Mouse (Mus musculus): ENCODE measurements at regions not wholly inside any gene's neighbourhood (a gene's known extent, or its start where the extent isn't known, plus 50 kb on each side); places are given as distances from the start of the nearest gene placed in this dataset.
"Not testable (repeated sequence)": the region's sequence is repeated elsewhere in the genome, so short reads cannot be mapped to it uniquely, and the experiment has no call there.

DNA sequence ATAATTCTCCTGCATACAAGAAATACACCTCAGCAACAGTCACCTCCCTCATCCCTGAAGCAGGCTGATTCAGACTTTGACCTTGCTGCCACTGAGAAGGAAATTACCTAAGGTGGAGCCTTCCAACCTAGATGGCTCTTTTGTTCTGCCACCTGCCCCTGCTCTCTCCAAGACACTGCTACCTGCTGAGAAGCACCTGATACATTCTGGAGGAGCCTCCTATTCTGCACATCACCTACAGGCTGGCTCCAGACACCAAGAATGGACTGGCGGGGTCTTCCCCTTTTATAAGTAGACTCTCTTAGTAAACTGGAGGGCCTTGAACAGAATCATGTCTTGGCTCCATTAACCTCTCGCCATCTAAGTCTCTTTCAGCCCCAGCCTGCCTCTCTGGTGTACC, 1149.5 kb upstream of the 2610301B20Rik start:
- not testable (repeated sequence) for DNase-seq

DNA sequence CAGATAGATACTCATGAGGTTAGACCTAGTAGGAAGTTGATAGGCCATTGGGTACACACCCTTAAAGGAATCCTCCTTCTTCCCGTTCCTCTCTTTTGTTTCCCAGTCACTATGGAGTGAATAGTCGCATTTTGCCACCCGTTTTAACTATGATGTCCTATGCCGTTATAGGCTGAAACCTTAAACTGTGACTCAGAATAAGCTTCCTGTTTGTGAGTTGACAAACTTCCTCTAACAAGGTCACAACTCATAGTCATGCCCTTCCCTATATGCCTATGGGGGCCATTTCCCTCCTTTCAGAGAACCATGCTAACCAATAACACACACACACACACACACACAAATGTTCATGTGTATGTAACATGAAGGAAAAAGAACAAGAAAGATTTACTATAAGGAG, 1136.6 kb upstream of the 2610301B20Rik start:
- DNase-seq, result no peak

DNA sequence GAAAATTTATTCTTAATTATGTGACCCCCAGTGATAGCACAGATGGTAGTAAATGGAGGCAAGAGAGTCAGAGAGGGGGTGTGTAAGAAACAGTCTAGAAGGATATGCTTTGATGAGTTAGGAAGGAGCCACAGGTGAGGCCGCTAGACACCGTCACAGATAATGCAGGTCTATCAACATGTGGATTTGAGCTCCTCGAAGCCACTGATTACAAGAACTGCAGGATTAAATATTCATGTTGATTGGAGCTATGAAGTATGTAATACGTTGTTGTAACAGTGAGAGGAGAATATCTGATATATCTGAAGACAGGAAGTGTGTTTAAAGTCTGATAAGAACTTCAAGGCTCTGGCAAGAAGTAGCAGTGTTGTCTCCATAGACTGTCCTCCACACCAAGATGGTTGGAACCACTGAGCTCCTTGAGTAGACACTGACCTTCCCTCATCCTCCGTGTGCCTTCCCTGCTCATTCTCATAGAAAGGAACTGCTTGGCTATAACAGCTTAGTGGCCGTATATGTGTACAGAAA, 1126.8 kb upstream of the 2610301B20Rik start:
- DNase-seq, result no peak

DNA sequence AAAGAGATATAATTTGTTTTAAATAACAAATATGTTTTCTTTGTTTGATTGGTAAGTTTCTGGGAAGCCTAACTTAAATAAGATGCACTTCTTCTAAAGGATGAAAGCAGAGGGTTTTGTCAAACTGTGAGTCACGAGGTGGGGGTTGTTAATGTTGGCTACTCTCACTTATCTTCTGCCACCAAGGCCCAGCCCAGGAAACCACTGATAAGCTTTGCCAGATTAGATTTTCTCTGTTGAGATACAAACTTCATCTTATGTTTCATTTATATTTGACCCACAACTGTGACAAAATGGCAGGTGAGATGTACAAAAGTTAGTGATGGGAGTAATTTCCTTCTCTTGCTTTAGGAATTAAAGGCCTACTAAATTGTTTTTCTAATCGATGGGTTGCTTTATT, 1126.2 kb upstream of the 2610301B20Rik start:
- no peak for DNase-seq

DNA sequence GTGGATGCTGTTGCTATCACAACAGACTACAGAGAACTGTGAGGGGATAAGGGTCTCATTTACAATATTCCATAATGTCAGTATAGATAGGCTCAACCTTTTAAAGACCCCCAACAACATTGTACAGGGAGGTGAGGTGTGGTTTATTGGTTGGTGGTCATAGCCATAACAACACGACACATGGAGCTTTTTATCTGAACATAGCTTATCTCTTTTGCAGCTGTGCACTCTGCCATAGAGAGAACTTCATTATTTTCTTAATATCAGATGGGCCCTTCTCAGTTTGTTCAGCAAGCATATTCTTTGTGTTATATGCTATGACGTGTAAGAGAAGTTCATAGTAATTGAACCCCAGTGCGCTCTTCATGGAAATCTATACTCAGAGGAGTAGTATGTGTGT, 1124.4 kb upstream of the 2610301B20Rik start:
- DNase-seq, result no peak

DNA sequence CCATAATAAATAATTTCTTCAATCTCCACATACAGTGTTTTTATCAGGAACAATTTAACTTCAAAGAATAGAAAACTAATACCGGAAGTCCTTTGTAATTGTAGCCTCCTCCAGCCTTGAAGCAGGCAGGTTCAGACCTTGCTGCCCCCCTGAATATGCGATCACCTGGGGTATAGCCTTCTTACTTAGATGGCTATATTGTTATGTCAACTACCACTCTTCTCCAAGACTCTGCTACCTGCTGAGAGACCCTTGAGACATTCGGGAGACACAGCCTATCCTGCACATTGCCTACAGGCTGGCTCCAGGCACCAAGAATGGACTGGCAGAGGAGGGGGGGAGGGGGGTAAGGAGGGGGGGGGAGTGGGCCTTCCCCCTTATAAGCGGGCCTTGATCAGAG, 1123.9 kb upstream of the 2610301B20Rik start:
- no peak for DNase-seq

DNA sequence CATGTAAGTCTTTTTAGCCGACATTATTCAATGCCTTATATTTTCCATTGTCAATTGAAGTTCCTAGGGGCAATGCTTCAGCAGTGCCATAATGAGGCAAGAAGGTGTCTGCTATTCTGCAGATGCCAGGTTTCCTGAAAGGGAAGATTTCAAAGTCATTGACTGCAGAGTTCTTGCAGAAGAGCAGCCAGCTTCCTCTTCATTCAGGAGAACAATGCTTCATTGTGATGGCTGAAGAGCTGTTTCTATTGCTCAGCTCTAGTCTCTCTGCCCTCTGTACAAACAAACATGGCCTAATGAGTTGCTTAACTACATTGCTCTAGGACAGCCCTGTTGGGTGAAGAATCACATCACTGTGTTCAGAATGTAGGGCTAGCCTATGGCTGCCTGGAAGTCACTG, 1111.0 kb upstream of the 2610301B20Rik start:
- DNase-seq, result no peak

DNA sequence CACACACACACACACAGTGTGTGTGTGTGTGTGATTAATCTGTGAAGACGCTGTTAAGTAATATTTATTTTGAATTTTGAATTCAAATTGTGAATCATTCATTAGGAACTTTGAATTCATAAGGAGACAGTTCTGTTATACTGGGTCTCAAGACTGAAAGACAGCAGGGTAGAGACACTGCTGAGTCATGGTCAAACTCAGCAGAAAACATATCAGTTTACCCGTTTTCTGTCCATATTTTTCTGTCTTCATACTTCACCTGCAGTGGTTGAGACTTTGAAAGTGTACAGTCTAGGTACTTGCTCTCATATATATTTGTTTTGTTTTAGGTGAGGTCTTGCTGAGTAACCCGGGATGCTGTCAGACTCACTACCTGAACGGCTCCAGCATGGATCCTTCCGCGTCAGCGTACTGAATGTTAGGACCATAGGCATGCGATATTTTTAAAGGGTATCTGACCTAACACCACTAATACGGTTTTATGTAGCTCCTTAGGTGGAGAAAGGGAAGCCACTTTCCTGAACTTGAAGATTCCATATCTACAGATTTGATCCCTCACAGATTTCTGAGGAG, 1104.6 kb upstream of the 2610301B20Rik start:
- no peak for DNase-seq

DNA sequence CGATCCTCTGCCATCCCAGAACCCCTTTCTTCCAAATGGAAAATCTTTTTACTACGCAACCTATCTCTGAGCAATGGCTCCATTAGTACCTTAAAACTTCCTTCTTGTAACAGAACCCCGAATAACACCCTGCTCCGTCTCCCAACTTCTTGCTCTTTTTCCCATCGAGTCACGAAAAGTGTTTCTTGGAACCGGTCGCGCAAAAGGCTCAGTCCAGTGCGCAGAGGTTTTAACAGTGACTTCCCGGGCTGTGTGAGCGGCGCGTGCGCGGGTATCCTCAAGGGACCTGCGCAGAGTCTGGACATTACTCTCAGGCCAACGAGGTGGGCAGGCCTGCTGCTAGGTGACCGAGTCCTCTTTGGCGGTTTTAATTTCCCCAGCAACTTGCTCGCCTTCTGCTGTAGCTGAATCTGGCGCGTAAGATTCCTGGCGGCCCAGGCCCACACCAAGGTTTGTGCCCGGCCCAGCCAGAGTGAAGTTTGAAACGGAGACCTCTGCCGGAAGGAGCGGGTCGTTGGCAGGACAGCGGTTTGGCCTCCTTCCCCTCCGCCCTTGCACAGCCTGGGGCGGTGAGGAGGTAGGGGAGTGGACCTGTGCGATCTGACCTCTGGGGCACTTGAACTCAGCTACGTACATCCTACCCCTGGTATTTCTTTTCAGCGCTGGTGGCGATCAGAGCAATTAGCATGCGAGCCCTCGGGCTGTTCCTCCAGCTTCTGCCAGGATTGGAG, 1103.8 kb upstream of the 2610301B20Rik start:
- DNase-seq, result peak; percentile 45

DNA sequence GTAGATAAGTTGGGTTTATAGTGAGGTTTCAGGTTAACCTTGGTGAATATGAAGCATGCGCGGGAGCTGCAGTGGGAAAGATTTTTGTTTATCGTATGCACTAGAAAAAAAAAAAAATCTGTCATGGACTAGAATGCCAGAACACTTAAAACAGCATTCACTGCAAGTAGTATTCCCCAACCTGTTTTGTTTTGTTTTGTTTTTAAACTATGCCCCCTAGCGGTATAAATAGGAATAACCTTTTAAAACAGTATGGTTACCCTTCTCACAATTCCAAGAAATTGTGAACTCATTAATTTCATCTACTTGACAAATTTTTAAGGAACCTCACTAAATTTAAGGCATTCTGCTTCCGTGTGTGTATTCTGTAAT, 1103.2 kb upstream of the 2610301B20Rik start:
- DNase-seq, result no peak

DNA sequence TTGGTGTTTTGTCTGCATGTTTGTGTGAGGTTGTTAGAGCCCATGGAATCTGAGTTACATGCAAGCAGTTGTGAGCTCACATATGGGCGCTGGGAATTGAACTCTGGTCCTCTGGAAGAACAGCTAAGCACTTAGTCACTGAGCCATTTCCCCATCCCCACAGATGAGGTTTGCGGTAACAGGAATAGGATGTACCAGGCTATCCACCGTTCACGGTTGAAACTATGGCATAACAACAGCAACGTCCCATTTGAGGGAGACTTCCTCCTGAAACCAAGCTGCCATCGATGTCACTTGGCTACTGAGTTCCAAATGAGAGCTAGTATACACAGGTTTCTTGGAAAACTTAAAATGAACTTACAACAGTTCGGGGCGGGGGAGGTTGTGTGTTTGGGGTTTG, 1095.9 kb upstream of the 2610301B20Rik start:
- no peak for DNase-seq

DNA sequence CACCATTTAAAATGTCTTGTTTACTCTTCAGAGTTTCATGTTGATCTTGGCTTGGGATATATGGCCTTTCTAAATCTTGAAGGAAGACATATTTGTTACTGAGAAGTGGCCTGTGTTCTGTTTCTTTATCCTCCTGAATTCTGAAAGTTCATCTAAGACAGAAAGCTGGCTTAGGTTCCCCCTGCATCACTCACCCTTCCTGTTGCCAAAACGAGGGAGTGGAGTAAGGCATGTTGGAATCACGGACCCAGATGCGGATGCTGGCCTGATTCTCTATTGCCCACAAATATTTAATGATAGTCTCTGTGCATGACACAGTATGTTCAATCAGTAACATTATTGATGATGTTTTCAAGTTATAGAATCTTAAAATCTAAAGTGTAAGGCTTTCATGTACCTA, 1094.7 kb upstream of the 2610301B20Rik start:
- no peak for DNase-seq

DNA sequence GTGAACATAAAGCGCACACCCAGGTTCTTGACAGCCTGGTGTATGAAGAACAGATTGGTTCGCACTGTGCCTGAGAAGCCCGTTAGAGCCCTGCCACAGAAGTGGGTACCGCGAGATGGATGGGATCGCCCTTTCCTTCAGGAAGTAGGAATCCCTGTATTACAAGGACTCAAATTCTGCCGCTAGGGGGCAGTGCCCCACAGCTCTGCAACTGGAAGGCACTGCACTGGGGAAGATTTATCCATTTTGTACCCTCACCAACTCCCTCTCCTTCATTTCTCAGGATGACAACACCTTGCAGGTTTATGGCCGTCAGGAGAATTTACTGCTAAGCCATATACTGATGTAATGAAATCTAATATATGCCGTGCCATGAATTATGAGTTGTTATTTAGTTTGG, 1094.1 kb upstream of the 2610301B20Rik start:
- peak; percentile 42 for DNase-seq

DNA sequence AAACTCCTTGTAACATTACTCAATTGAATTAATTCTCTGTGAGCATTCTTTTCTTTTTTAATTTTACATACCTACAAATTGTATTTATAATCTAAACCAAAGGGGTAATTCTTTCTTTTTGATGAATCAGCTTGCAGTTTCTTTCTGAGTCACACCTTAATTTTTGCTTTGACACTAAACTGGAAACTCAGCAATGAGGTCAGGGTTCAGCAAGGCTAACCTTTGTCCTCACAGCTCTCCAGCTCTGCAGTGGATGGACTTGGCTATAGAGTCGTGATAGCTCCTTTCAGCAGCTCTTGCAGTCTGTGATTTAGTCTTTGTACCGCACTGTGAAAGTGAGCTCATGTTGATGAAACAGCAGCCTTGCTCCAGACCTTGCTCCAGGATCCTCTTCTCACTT, 1093.0 kb upstream of the 2610301B20Rik start:
- DNase-seq, result no peak

DNA sequence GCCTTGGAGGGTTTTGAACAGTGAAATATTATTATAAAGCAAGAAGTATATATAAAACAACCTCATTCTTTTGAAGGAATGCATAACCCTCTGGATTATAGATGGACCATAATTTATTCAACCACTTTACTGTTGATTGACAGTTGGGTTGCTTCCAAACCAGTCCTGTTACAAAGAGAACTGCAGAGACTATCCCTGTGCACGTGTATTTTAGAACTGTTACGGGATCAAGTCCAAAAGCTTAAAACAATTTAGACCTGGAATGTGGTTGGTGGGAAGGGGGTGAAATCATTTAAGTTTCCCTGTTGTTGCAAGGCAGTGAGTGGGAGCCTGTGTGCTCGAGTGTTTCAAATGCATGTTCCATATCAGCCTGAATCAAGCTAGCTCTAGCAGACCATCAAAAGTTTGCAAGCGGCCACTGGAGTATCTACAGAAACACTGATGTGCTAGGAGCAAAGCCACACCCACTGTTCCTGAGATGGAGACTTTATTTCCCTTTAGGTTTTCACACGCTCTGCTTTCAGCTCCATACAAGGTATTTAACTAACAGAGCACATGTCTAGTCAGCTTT, 1086.4 kb upstream of the 2610301B20Rik start:
- DNase-seq, result no peak

DNA sequence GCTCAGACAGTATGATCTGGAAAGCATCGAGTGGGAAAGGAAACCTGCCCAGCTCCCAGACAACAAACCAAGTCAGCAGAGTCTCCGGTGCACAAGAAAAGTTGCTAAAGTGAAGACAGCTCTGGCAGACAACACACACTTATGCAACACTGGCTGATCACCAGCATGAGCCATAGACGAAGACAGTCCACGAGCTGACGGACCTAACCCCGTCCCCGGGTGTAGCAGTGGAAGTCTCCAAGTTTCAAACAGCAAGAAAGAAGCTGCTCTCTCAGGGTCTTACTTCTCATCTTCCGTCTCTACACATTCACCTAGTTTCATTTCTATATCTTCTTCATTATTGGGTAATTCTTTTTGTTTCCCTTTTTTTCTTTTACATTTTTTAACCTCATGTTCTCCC, 1083.8 kb upstream of the 2610301B20Rik start:
- DNase-seq, result no peak

All from adrenal gland, adult 8-10 months (tissue).